Comparison of ENCODE assay signal across 8 mouse cellular contexts in the genomic region with DNA sequence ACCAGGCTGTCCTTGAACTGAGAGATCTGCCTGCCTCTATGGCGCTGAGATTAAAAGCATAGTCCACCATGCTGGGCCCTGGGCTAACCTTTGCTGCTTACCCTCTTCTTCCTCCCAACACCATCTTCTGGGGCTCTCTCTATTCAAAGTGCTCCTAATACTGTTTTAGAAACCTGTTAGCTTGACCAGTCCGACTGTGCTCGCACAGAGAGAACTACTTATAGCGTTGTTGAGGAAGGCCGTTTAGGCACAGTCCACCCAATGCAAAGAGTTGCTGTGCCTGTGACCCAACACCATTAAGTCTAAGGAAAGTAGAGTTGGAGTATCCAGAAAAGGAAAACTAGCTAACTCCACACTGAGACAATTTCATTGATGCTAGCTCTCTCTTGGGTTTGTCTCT. TPM values are rescaled to one million over a fixed set of nuclear protein-coding genes. Genes with fewer than 3 reads are reported as not detected.
A peak's percentile ranks its signal among the peaks of the same experiment; 100 is the strongest.
DNase-seq lines count a peak whose midpoint lies in the region; ATAC-seq and TF ChIP-seq lines count a peak whose summit lies in the region.

No protein-coding gene starts in this region.

- WGBS in heart, adult 2 months, result 82% methylated on average over 5 of the region's 5 CpGs
- WGBS in neural tube, embryonic 12.5 days, result 94% methylated on average over 5 of the region's 5 CpGs
- 91% methylated on average over 5 of the region's 5 CpGs for WGBS in limb, embryonic 13.5 days
- 86% methylated on average over 5 of the region's 5 CpGs for WGBS in stomach, embryonic 15.5 days

- H3K4me2 ChIP-seq in neural tube, embryonic 12.5 days (replicated peaks), result peak overlapping the region; percentile 90; the same call in 1 of the 2 replicates
- peak overlapping the region; percentile 91 for H3K4me2 ChIP-seq in limb, embryonic 13.5 days (replicated peaks)
- H3K4me2 ChIP-seq in stomach, embryonic 15.5 days, result peak overlapping the region; percentile 92; the same call in 1 of the 2 replicates

- intact Hi-C loops in heart, adult 2 months (cut with DNase I), result loop anchor here (1.0 kb wide), 1 partner anchor 71 kb away; no protein-coding TSS in a partner anchor

- no peak for TF ChIP-seq POLR2A in heart, adult 2 months (IDR thresholded peaks at IDR 0.05; ENCODE audit: insufficient read depth, low read depth, low read length)

- H3K36me3 ChIP-seq in heart, adult 2 months (ENCODE audit: control insufficient read depth, insufficient read depth, low read length), result peaks cover 9% of the 10 kb centered on the region
- H3K36me3 ChIP-seq in neural tube, embryonic 12.5 days, result no peaks in the 10 kb centered on the region
- no peaks in the 10 kb centered on the region for H3K36me3 ChIP-seq in limb, embryonic 13.5 days
- no peaks in the 10 kb centered on the region for H3K36me3 ChIP-seq in stomach, embryonic 15.5 days

- ATAC-seq in neural tube, embryonic 12.5 days (ENCODE audit: low FRiP score, low read depth), result no peak
- no peak for ATAC-seq in limb, embryonic 13.5 days (ENCODE audit: low FRiP score, low read depth)
- no peak for ATAC-seq in stomach, embryonic 15.5 days (ENCODE audit: insufficient read depth, low FRiP score, low read depth)
- no peak for ATAC-seq in frontal cortex, adult (ENCODE audit: low TSS enrichment)
- ATAC-seq in erythroid progenitor cell, adult 5-6 weeks (replicated peaks; ENCODE audit: low FRiP score, poor library complexity, severe bottlenecking), result no peak

- H3K79me2 ChIP-seq in heart, adult 2 months (replicated peaks; ENCODE audit: control insufficient read depth, insufficient read depth, low read length), result no peaks in the 10 kb centered on the region

- TF ChIP-seq EP300 in heart, adult 2 months (IDR thresholded peaks at IDR 0.05; ENCODE audit: insufficient read depth, low read depth, low read length), result no peak

- H3K27ac ChIP-seq in heart, adult 2 months, result peak overlapping the region; percentile 99
- no peak overlapping the region for H3K27ac ChIP-seq in neural tube, embryonic 12.5 days
- peak overlapping the region; percentile 78; the same call in 1 of the 2 replicates for H3K27ac ChIP-seq in limb, embryonic 13.5 days
- peak overlapping the region; percentile 86 for H3K27ac ChIP-seq in stomach, embryonic 15.5 days

- no peak for TF ChIP-seq CTCF in heart, adult 2 months (IDR thresholded peaks at IDR 0.05)

- no peak overlapping the region for H3K4me3 ChIP-seq in heart, adult 2 months
- no peak overlapping the region for H3K4me3 ChIP-seq in neural tube, embryonic 12.5 days
- H3K4me3 ChIP-seq in limb, embryonic 13.5 days, result peak overlapping the region; percentile 58; the same call in 1 of the 2 replicates
- no peak overlapping the region for H3K4me3 ChIP-seq in stomach, embryonic 15.5 days (replicated peaks)

- no peaks in the 10 kb centered on the region for H3K27me3 ChIP-seq in heart, adult 2 months (ENCODE audit: control insufficient read depth, insufficient read depth, low read length)
- H3K27me3 ChIP-seq in neural tube, embryonic 12.5 days (replicated peaks), result no peaks in the 10 kb centered on the region
- no peaks in the 10 kb centered on the region for H3K27me3 ChIP-seq in limb, embryonic 13.5 days
- no peaks in the 10 kb centered on the region for H3K27me3 ChIP-seq in stomach, embryonic 15.5 days (replicated peaks)

- no peaks in the 10 kb centered on the region for H3K9me3 ChIP-seq in neural tube, embryonic 12.5 days
- no peaks in the 10 kb centered on the region for H3K9me3 ChIP-seq in limb, embryonic 13.5 days
- no peaks in the 10 kb centered on the region for H3K9me3 ChIP-seq in stomach, embryonic 15.5 days

- DNase-seq in heart, adult 2 months, result peak in 1 of 2 experiments; percentile 33
- DNase-seq in heart, postnatal 4 days, result no peak
- no peak for DNase-seq in neural tube, embryonic 10.5 days (ENCODE audit: extremely low spot score, low spot score)

- H3K9ac ChIP-seq in heart, adult 2 months (ENCODE audit: low read depth, low read length), result no peak overlapping the region; the same call in 1 of the 2 replicates
- H3K9ac ChIP-seq in neural tube, embryonic 12.5 days, result no peak overlapping the region
- H3K9ac ChIP-seq in limb, embryonic 13.5 days, result no peak overlapping the region
- H3K9ac ChIP-seq in stomach, embryonic 15.5 days, result no peak overlapping the region

- peaks cover 32% of the 10 kb centered on the region for H3K4me1 ChIP-seq in heart, adult 2 months (ENCODE audit: control insufficient read depth, insufficient read depth, low read length)
- peaks cover 38% of the 10 kb centered on the region for H3K4me1 ChIP-seq in neural tube, embryonic 12.5 days
- peaks cover 57% of the 10 kb centered on the region for H3K4me1 ChIP-seq in limb, embryonic 13.5 days
- H3K4me1 ChIP-seq in stomach, embryonic 15.5 days, result peaks cover 46% of the 10 kb centered on the region

RNA-seq across cellular contexts. Expression of gene Msl1, which starts 7.2 kb away (rescaled TPM):
- total RNA-seq in heart, adult 2 months (2021), result 10 to 100 TPM; 68.9 to 75.3 TPM
- 21.9 and 44.4 TPM in 2 replicates for polyA plus RNA-seq in heart, adult 2 months (2012; rRNA removed)
- 10 to 100 TPM; 67.8 to 71.5 TPM for total RNA-seq in heart, postnatal 4 days (2021)
- 37.0 and 40.8 TPM in 2 replicates for polyA plus RNA-seq in neural tube, embryonic 12.5 days (2016; fragmentation: Nextera tagmentation; extraction: Ambion mirVana)
- polyA plus RNA-seq in limb, embryonic 13.5 days (2015; fragmentation: Nextera tagmentation; extraction: Ambion mirVana), result 28.9 and 29.2 TPM in 2 replicates
- polyA plus RNA-seq in stomach, embryonic 15.5 days (2015; fragmentation: Nextera tagmentation; extraction: Ambion mirVana), result 23.0 and 23.6 TPM in 2 replicates
- total RNA-seq in erythroid progenitor cell, adult 5-6 weeks (2015; ENCODE audit: low replicate concordance), result 43.6 and 44.7 TPM in 2 replicates
- 29.5 and 35.5 TPM in 2 replicates for total RNA-seq in erythroid progenitor cell, adult 5-6 weeks (2017; ENCODE audit: low replicate concordance)

RNA-seq across cellular contexts. Expression of gene Nr1d1, which starts 13.0 kb away (rescaled TPM):
- total RNA-seq in heart, adult 2 months (2021), result 100 to 1,000 TPM in 1 of 2 experiments, 10 to 100 TPM in 1; 35.5 to 111 TPM
- 190 and 208 TPM in 2 replicates for polyA plus RNA-seq in heart, adult 2 months (2012; rRNA removed)
- total RNA-seq in heart, postnatal 4 days (2021), result 10 to 100 TPM; 26.3 to 27.6 TPM
- polyA plus RNA-seq in neural tube, embryonic 12.5 days (2016; fragmentation: Nextera tagmentation; extraction: Ambion mirVana), result 1.5 and 2.1 TPM in 2 replicates
- 0.93 and 1.1 TPM in 2 replicates for polyA plus RNA-seq in limb, embryonic 13.5 days (2015; fragmentation: Nextera tagmentation; extraction: Ambion mirVana)
- 2.4 and 2.5 TPM in 2 replicates for polyA plus RNA-seq in stomach, embryonic 15.5 days (2015; fragmentation: Nextera tagmentation; extraction: Ambion mirVana)
- total RNA-seq in erythroid progenitor cell, adult 5-6 weeks (2015; ENCODE audit: low replicate concordance), result not detected in 2 replicates
- not detected in 2 replicates for total RNA-seq in erythroid progenitor cell, adult 5-6 weeks (2017; ENCODE audit: low replicate concordance)

RNA-seq across cellular contexts. Expression of gene Casc3, which starts 16.6 kb away (rescaled TPM):
- 10 to 100 TPM; 18.7 to 20.7 TPM for total RNA-seq in heart, adult 2 months (2021)
- 17.5 and 25.2 TPM in 2 replicates for polyA plus RNA-seq in heart, adult 2 months (2012; rRNA removed)
- total RNA-seq in heart, postnatal 4 days (2021), result 10 to 100 TPM; 26.9 to 28.4 TPM
- 65.1 and 68.5 TPM in 2 replicates for polyA plus RNA-seq in neural tube, embryonic 12.5 days (2016; fragmentation: Nextera tagmentation; extraction: Ambion mirVana)
- 39.5 and 40.0 TPM in 2 replicates for polyA plus RNA-seq in limb, embryonic 13.5 days (2015; fragmentation: Nextera tagmentation; extraction: Ambion mirVana)
- polyA plus RNA-seq in stomach, embryonic 15.5 days (2015; fragmentation: Nextera tagmentation; extraction: Ambion mirVana), result 31.7 and 35.3 TPM in 2 replicates
- total RNA-seq in erythroid progenitor cell, adult 5-6 weeks (2015; ENCODE audit: low replicate concordance), result 41.8 and 60.4 TPM in 2 replicates
- total RNA-seq in erythroid progenitor cell, adult 5-6 weeks (2017; ENCODE audit: low replicate concordance), result 59.2 and 92.7 TPM in 2 replicates

RNA-seq across cellular contexts. Expression of gene Thra, which starts 47.7 kb away (rescaled TPM):
- total RNA-seq in heart, adult 2 months (2021), result 100 to 1,000 TPM; 103 to 105 TPM
- polyA plus RNA-seq in heart, adult 2 months (2012; rRNA removed), result 89.4 and 104 TPM in 2 replicates
- 100 to 1,000 TPM; 171 to 183 TPM for total RNA-seq in heart, postnatal 4 days (2021)
- 56.9 and 67.0 TPM in 2 replicates for polyA plus RNA-seq in neural tube, embryonic 12.5 days (2016; fragmentation: Nextera tagmentation; extraction: Ambion mirVana)
- polyA plus RNA-seq in limb, embryonic 13.5 days (2015; fragmentation: Nextera tagmentation; extraction: Ambion mirVana), result 34.1 and 34.3 TPM in 2 replicates
- polyA plus RNA-seq in stomach, embryonic 15.5 days (2015; fragmentation: Nextera tagmentation; extraction: Ambion mirVana), result 42.7 and 44.7 TPM in 2 replicates
- 8.6 and 13.8 TPM in 2 replicates for total RNA-seq in erythroid progenitor cell, adult 5-6 weeks (2015; ENCODE audit: low replicate concordance)
- 3.3 and 8.0 TPM in 2 replicates for total RNA-seq in erythroid progenitor cell, adult 5-6 weeks (2017; ENCODE audit: low replicate concordance)

RNA-seq across cellular contexts. Expression of gene Rapgefl1, which starts 48.4 kb away (rescaled TPM):
- total RNA-seq in heart, adult 2 months (2021), result under 1 TPM; 0.50 to 0.77 TPM
- 2.8 and 3.0 TPM in 2 replicates for polyA plus RNA-seq in heart, adult 2 months (2012; rRNA removed)
- total RNA-seq in heart, postnatal 4 days (2021), result 1 to 10 TPM; 1.3 TPM
- 4.4 and 4.7 TPM in 2 replicates for polyA plus RNA-seq in neural tube, embryonic 12.5 days (2016; fragmentation: Nextera tagmentation; extraction: Ambion mirVana)
- 4.2 and 4.4 TPM in 2 replicates for polyA plus RNA-seq in limb, embryonic 13.5 days (2015; fragmentation: Nextera tagmentation; extraction: Ambion mirVana)
- 3.8 and 4.1 TPM in 2 replicates for polyA plus RNA-seq in stomach, embryonic 15.5 days (2015; fragmentation: Nextera tagmentation; extraction: Ambion mirVana)
- total RNA-seq in erythroid progenitor cell, adult 5-6 weeks (2015; ENCODE audit: low replicate concordance), result 6.7 TPM in 1 of 2 replicates, not detected in the other
- 1.5 TPM in 1 of 2 replicates, not detected in the other for total RNA-seq in erythroid progenitor cell, adult 5-6 weeks (2017; ENCODE audit: low replicate concordance)

Comparison
In these comparisons a context has a peak if more than half of its experiments do, and no peak if none do; other contexts are left out.
1. RNA of gene Nr1d1, which starts 13.0 kb away (polyA plus RNA-seq): 190 to 208 TPM in heart, adult 2 months; 2.4 to 2.5 TPM in stomach, embryonic 15.5 days, 1.5 to 2.1 TPM in neural tube, embryonic 12.5 days and 0.93 to 1.1 TPM in limb, embryonic 13.5 days; every median in the first group is over 10 times any median in the second.
2. Peak in every context shown above with its lines, with median percentiles within 50 percentile points of each other: H3K4me2 ChIP-seq.